Comparison of ENCODE assay signal across 9 mouse cellular contexts in the genomic region with DNA sequence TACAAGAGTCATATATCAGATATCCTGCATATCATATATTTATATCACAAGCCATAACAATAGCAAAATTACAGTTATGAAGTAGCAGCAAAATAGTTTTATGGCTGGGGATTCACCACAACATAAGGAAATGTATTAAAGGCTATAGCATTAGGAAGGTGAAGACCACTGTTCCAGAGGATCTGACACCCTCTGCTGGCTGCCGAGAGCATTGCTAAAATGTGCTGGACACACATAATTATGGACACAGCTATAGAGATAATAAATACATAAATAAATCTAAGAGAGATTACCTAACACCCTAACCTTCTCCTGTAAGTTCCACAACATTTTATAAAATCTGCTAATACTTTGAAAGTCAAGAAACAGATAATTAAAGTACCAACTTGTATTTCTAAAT.
A peak's percentile ranks its signal among the peaks of the same experiment; 100 is the strongest.
DNase-seq lines count a peak whose midpoint lies in the region; ATAC-seq lines count a peak whose summit lies in the region.
"Had no signal": no experiment of that assay in that cellular context is flagged by ENCODE, and none has a peak within 500 bp of the region (broad histone marks: within the 10 kb centered on the region; RNA-seq: fewer than 3 reads in every experiment).

No protein-coding gene starts in this region.

- peak; percentile 29 for DNase-seq in left cerebral cortex, adult 11 months (ENCODE audit: low spot score)
- DNase-seq in left cerebral cortex, adult 8-10 months (ENCODE audit: low spot score in 2 of 2) = no peak
- DNase-seq in adrenal gland, adult 18-20 months (ENCODE audit: low spot score in 2 of 2) = peak; percentile 58 to 72
- peak; percentile 30 to 44 for DNase-seq in frontal cortex, postnatal 25 days (ENCODE audit: low spot score in 2 of 2)
- peak; percentile 72 for DNase-seq in kidney, adult 18-20 months
- DNase-seq in limb, embryonic 11.5 days (ENCODE audit: low spot score) = peak; percentile 64
- DNase-seq in ovary, postnatal 36 days (ENCODE audit: low spot score) = peak; percentile 53
- no peak for DNase-seq in T-cell, adult 2 months (ENCODE audit: low spot score)

- no peaks in the 10 kb centered on the region for H3K9me3 ChIP-seq in limb, embryonic 11.5 days (ENCODE audit: control insufficient read depth, low read length)

- no peaks in the 10 kb centered on the region for H3K36me3 ChIP-seq in limb, embryonic 11.5 days (ENCODE audit: control insufficient read depth, insufficient read depth, low read length)

- no peak overlapping the region for H3K27ac ChIP-seq in limb, embryonic 11.5 days (replicated peaks; ENCODE audit: low read depth, low read length)
- H3K27ac ChIP-seq: macrophage had no signal

- no peaks in the 10 kb centered on the region for H3K27me3 ChIP-seq in limb, embryonic 11.5 days (ENCODE audit: control insufficient read depth, insufficient read depth, low read length)

- 24% methylated on average over 1 of the region's 1 CpGs for WGBS in limb, embryonic 11.5 days

- H3K4me3 ChIP-seq in limb, embryonic 11.5 days (ENCODE audit: low read depth, low read length) = no peak overlapping the region

- no peak overlapping the region for H3K9ac ChIP-seq in limb, embryonic 11.5 days (ENCODE audit: low read length)

- peak; percentile 67; the same call in 1 of the 2 replicates for ATAC-seq in limb, embryonic 11.5 days (ENCODE audit: insufficient number of reproducible peaks, low FRiP score, low TSS enrichment, low read depth)

- no peaks in the 10 kb centered on the region for H3K4me1 ChIP-seq in limb, embryonic 11.5 days (ENCODE audit: control insufficient read depth, insufficient read depth, low read length)

- H3K4me2 ChIP-seq in limb, embryonic 11.5 days (ENCODE audit: low read depth, severe bottlenecking) = no peak overlapping the region

Comparison
In these comparisons a context has a peak if more than half of its experiments do, and no peak if none do; other contexts are left out.
1. DNase-seq: peak in left cerebral cortex, adult 11 months (single experiment), adrenal gland, adult 18-20 months (2 of 2), frontal cortex, postnatal 25 days (2 of 2), kidney, adult 18-20 months (single experiment), limb, embryonic 11.5 days (single experiment) and ovary, postnatal 36 days (single experiment); none in left cerebral cortex, adult 8-10 months (0 of 2) and T-cell, adult 2 months (single experiment).